Mouse (Mus musculus): ENCODE data around the gene Nkd2. TPM values are rescaled to one million over a fixed set of nuclear protein-coding genes. Genes with fewer than 3 reads are reported as not detected.

Gene Nkd2
- total RNA-seq (2014; rRNA removed) = 0.09 and 0.34 TPM in 2 replicates
- polyA plus RNA-seq (2012; rRNA removed) = 0.34 and 0.83 TPM in 2 replicates

DNA sequence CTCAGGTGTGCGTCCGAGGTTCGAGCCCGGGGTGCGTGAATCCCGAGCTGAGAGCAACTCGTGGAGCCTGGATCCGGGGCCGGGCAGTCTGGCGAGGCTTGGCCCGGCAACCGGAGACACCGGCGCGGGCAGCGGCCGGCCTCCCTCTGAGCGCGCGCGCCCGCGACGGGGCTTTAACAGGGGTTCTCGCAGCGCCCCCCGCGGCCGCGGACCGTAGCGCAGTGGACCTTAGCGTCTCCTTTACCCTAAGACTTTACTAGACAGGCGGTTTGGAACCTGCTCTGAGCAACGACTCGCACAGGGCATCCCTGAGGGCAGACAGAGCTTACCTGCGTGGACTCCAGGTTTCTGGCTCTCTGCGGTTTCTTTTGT lies at the start of gene Nkd2:
Gene Nkd2, minus strand, starts transcription at position 167 of the 372 bp plus-strand sequence.
- Histone ChIP-seq H3K27me3 (ENCODE audit: control insufficient read depth, insufficient read depth, low read length) (peaks cover 5% of the 10 kb centered on the region; the same call in 1 of the 2 replicates), H3K4me1 (ENCODE audit: control insufficient read depth, insufficient read depth, low read length) (no peaks in the 10 kb centered on the region), H3K36me3 (ENCODE audit: control insufficient read depth, insufficient read depth, low read length) (no peaks in the 10 kb centered on the region), H3K4me3 (ENCODE audit: insufficient read depth, low read depth, low read length) (peak within 1 kb of the TSS; percentile 65), H3K79me2 (ENCODE audit: control insufficient read depth, insufficient read depth, low read length) (no peaks in the 10 kb centered on the region), H3K27ac (replicated peaks; ENCODE audit: insufficient read depth, low read depth, low read length) (no peak within 1 kb of the TSS), H3K9ac (ENCODE audit: low read depth, low read length) (peak within 1 kb of the TSS; percentile 62)
- TF ChIP-seq POLR2A (IDR thresholded peaks at IDR 0.05; ENCODE audit: extremely low read depth, insufficient read depth, low read length) = no peak
- peak; percentile 52 for TF ChIP-seq CTCF (IDR thresholded peaks at IDR 0.05; ENCODE audit: low read depth, low read length)
- WGBS = 2% methylated on average over 38 of the region's 38 CpGs
- DNase-seq (ENCODE audit: extremely low read depth, low read depth, low spot score) = no peak

DNA sequence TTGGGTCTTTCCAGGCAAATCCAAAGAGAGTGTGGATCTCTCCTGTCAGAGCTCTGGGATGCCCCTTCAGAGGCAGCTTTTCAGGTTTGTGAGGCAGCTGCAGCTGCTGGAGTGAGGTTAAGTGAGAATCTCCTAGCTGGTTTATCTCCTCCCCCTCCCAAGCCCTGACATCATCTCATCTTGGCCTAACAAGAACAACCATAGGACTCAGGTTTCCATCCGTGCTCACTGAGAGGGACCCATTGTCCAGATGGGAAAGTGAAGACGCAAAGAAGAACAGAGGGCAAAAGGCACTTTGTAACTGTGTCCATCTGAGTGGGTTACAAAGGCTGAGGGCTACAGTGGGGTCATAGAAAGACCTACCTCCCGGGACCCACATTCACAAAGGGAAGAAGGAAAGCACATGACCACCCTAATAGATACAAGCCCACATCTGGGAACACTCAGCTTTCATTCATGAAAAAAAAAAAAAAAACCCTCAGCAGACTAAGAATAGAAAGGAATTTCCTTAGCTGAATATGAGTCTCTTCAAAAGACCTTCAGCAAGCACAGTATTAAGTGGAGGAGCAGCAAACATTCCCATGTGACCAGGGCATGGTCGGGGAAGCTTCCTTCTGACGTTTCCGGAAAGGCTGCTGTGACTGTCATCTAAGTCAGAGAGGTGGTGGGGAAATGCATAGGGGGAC lies 45.2 kb upstream of the Nkd2 start:
- Histone ChIP-seq H3K27ac (replicated peaks; ENCODE audit: insufficient read depth, low read depth, low read length) (peak overlapping the region; percentile 38), H3K27me3 (ENCODE audit: control insufficient read depth, insufficient read depth, low read length) (no peaks in the 10 kb centered on the region), H3K4me3 (ENCODE audit: insufficient read depth, low read depth, low read length) (no peak overlapping the region), H3K9ac (ENCODE audit: low read depth, low read length) (no peak overlapping the region), H3K4me1 (ENCODE audit: control insufficient read depth, insufficient read depth, low read length) (no peaks in the 10 kb centered on the region), H3K79me2 (ENCODE audit: control insufficient read depth, insufficient read depth, low read length) (no peaks in the 10 kb centered on the region), H3K36me3 (ENCODE audit: control insufficient read depth, insufficient read depth, low read length) (no peaks in the 10 kb centered on the region)
- TF ChIP-seq CTCF (IDR thresholded peaks at IDR 0.05; ENCODE audit: low read depth, low read length) (no peak), POLR2A (IDR thresholded peaks at IDR 0.05; ENCODE audit: extremely low read depth, insufficient read depth, low read length) (no peak)
- DNase-seq (ENCODE audit: extremely low read depth, low read depth, low spot score) = peak; percentile 17
- 60% methylated on average over 6 of the region's 6 CpGs for WGBS

DNA sequence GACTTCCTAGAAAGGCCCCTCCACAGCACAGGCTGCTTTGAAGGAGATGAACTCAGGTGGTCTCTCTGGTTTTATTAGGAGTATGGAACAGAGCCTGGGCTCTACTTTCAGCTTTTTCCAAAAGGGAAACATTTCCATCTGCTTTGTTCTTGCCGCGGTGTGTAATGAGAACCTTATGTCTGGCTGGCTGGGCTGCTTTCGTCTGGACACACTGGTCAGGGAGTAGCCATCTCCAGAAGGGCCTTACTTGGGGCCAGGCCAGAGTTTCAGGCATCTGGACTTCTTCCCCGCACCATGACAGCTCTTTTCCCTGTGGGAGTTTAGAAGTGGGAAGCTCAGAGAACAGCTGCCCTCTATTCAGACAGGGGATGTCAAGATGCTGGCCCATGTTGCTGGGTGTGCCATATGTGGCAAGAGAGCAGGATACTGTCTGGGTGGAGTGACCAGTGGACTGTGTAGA lies 40.0 kb upstream of the Nkd2 start:
- Histone ChIP-seq H3K9ac (ENCODE audit: low read depth, low read length) (no peak overlapping the region), H3K36me3 (ENCODE audit: control insufficient read depth, insufficient read depth, low read length) (no peaks in the 10 kb centered on the region), H3K27me3 (ENCODE audit: control insufficient read depth, insufficient read depth, low read length) (no peaks in the 10 kb centered on the region), H3K27ac (replicated peaks; ENCODE audit: insufficient read depth, low read depth, low read length) (no peak overlapping the region), H3K4me1 (ENCODE audit: control insufficient read depth, insufficient read depth, low read length) (no peaks in the 10 kb centered on the region), H3K4me3 (ENCODE audit: insufficient read depth, low read depth, low read length) (no peak overlapping the region), H3K79me2 (ENCODE audit: control insufficient read depth, insufficient read depth, low read length) (no peaks in the 10 kb centered on the region)
- TF ChIP-seq POLR2A (IDR thresholded peaks at IDR 0.05; ENCODE audit: extremely low read depth, insufficient read depth, low read length) (no peak), CTCF (IDR thresholded peaks at IDR 0.05; ENCODE audit: low read depth, low read length) (no peak)
- 83% methylated on average over 4 of the region's 4 CpGs for WGBS
- DNase-seq (ENCODE audit: extremely low read depth, low read depth, low spot score) = no peak

DNA sequence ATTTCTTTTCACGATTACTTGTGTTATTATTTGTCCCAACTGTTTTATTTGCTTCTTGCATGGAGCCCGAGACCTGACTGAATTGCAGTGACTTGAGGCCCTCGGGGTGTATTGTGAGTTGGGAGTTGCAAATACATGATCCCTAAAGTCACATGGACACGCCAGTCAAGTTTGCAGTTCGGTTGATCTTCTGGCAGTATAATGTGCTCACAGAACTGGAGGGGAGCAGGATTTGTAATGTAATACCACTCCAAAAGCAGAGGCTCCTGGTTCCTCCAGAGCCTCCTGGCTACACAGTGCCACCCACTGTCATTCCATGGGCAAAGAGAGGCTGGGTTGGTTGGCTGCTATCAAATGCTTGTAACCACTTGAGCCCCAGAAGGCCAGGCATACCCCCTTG lies 39.2 kb upstream of the Nkd2 start:
- Histone ChIP-seq H3K27me3 (ENCODE audit: control insufficient read depth, insufficient read depth, low read length) (no peaks in the 10 kb centered on the region), H3K79me2 (ENCODE audit: control insufficient read depth, insufficient read depth, low read length) (no peaks in the 10 kb centered on the region), H3K4me1 (ENCODE audit: control insufficient read depth, insufficient read depth, low read length) (no peaks in the 10 kb centered on the region), H3K27ac (replicated peaks; ENCODE audit: insufficient read depth, low read depth, low read length) (no peak overlapping the region), H3K4me3 (ENCODE audit: insufficient read depth, low read depth, low read length) (no peak overlapping the region), H3K9ac (ENCODE audit: low read depth, low read length) (no peak overlapping the region), H3K36me3 (ENCODE audit: control insufficient read depth, insufficient read depth, low read length) (no peaks in the 10 kb centered on the region)
- WGBS = 82% methylated on average over 5 of the region's 5 CpGs
- no peak for TF ChIP-seq CTCF (IDR thresholded peaks at IDR 0.05; ENCODE audit: low read depth, low read length)
- DNase-seq (ENCODE audit: extremely low read depth, low read depth, low spot score) = no peak

DNA sequence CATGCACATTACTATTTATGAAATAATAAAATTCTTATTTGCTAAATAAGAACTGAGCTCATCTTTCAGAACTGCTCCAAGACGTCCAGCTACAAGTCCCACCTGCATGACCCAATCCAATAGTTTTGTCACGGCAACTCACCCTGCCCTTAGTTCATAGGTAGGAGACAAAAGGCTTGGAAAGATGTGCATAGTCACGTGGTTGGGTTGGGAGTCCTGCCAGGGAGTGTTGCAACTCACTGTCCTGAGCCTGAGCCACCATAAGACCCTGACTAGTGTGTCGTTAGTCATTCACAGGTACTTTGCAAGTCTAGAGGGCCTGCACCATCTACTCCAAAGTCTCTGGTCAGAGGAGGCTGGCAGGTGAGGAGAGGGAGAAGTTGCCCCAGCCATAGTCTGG lies 38.6 kb upstream of the Nkd2 start:
- H3K4me3 ChIP-seq (ENCODE audit: insufficient read depth, low read depth, low read length) = no peak overlapping the region

DNA sequence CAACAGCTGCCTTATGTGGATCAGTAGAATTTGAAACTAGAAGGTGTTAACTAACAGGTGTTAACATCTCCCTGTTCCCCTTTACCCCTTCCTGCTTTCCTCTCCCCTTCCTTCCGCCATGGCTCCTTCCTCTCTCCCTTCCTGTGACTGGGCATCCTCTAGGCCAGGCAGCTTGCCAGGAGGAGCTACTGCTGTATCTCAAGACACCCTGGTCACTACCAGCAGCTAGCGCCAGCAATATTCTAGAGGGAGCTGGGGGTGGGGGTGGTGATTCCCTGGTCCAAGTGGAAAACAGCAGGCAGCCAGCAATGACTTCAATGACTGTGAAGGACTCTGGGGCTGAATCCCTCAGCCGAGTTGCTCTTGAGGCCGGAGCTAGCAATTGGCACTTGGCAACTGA lies 38.2 kb upstream of the Nkd2 start:
- Histone ChIP-seq H3K79me2 (ENCODE audit: control insufficient read depth, insufficient read depth, low read length) (no peaks in the 10 kb centered on the region), H3K4me1 (ENCODE audit: control insufficient read depth, insufficient read depth, low read length) (no peaks in the 10 kb centered on the region), H3K9ac (ENCODE audit: low read depth, low read length) (no peak overlapping the region), H3K36me3 (ENCODE audit: control insufficient read depth, insufficient read depth, low read length) (no peaks in the 10 kb centered on the region), H3K4me3 (ENCODE audit: insufficient read depth, low read depth, low read length) (no peak overlapping the region), H3K27me3 (ENCODE audit: control insufficient read depth, insufficient read depth, low read length) (no peaks in the 10 kb centered on the region), H3K27ac (replicated peaks; ENCODE audit: insufficient read depth, low read depth, low read length) (no peak overlapping the region)
- no peak for DNase-seq (ENCODE audit: extremely low read depth, low read depth, low spot score)
- TF ChIP-seq POLR2A (IDR thresholded peaks at IDR 0.05; ENCODE audit: extremely low read depth, insufficient read depth, low read length) = no peak
- TF ChIP-seq CTCF (IDR thresholded peaks at IDR 0.05; ENCODE audit: low read depth, low read length) = no peak
- 72% methylated on average over 4 of the region's 4 CpGs for WGBS

More for the DNA sequence above, 38.6 kb upstream of the Nkd2 start:
- H3K9ac ChIP-seq (ENCODE audit: low read depth, low read length) = no peak overlapping the region
- peak; percentile 48 for DNase-seq (ENCODE audit: extremely low read depth, low read depth, low spot score)
- no peaks in the 10 kb centered on the region for H3K27me3 ChIP-seq (ENCODE audit: control insufficient read depth, insufficient read depth, low read length)
- 15% methylated on average over 4 of the region's 4 CpGs for WGBS
- H3K79me2 ChIP-seq (ENCODE audit: control insufficient read depth, insufficient read depth, low read length) = no peaks in the 10 kb centered on the region
- no peaks in the 10 kb centered on the region for H3K4me1 ChIP-seq (ENCODE audit: control insufficient read depth, insufficient read depth, low read length)
- TF ChIP-seq POLR2A (IDR thresholded peaks at IDR 0.05; ENCODE audit: extremely low read depth, insufficient read depth, low read length) (no peak), CTCF (IDR thresholded peaks at IDR 0.05; ENCODE audit: low read depth, low read length) (no peak)
- H3K36me3 ChIP-seq (ENCODE audit: control insufficient read depth, insufficient read depth, low read length) = no peaks in the 10 kb centered on the region
- H3K27ac ChIP-seq (replicated peaks; ENCODE audit: insufficient read depth, low read depth, low read length) = no peak overlapping the region

Measured in liver, adult 2 months (tissue).